Mouse (Mus musculus): Measurements from ENCODE around the gene Ptgfrn. TPM values are rescaled to one million over a fixed set of nuclear protein-coding genes. Genes with fewer than 3 reads are reported as not detected.

Gene Ptgfrn
- polyA plus RNA-seq (2014; fragmentation: Illumina TruSeq; extraction: RNeasy Lipid Tissue Mini Kit (QIAGEN cat#74804); ENCODE audit: low read depth, low replicate concordance) = 26.2 TPM

DNA sequence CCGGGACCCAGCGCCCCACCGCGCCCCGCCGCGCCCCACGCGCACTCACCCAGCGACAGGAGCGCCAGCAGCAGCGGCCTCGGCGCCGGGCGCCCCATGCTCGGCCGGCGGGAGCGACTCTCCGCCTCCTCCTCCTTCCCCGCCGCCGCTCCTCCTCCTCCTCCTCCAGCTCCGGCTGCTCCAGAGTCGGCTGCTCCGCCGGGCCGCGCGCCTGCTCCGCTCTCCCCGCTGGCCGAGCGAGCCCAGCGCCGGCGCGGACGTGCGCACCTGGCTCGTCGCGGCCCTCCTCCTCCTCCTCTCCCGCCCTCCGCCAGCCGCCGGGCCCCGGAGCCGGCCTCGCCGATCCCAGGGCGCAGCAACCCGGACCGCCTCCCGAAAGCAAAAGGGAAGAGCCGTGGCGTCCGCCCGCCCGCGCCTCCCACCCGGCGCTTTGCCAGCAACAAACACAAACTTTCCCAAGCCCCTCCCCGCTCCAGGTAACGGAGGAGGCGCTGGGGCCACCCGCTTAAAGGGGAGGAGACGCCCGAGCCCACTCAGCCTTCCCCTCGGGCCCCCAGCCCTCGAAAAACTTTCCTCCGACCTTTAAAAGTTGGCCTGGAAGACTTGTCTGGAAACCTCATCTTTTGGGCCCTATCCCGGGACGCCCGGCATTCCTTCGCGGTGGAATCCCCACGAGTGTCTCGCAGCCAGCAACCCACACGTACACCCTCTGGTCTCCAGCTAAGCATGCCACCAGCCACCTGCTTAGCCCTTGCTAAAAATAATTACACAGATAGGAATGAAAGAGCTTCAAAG lies at the start of gene Ptgfrn:
Ptgfrn (minus strand) TSS at position 236 of the 795 bp plus-strand sequence.

DNA sequence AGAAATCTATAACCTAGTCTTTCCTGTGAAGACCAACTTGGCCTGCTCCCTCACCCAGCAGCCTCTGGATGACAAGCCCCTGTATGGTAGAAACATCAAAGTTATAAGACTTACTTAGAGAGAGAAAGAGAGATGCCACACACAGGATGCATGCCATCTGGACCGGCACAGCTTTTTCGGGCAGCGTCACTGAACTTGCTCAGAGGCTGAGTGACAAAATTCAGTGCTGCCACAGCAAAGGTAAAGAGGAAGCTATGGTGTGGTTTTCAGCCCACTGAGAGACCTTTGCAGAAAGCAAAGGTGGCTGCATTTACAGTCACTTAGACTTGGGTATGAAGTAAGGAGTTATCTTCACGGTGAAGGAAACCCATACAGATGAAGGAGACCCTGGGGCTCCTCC lies 80.7 kb downstream of the Ptgfrn start, which contains the start of gene Cd101:
Cd101 (minus strand) TSS at position 218 of the 400 bp plus-strand sequence.

Other genes with a start within 250 kb of the Ptgfrn start
- 4.3 TPM for gene Trim45, start 188.1 kb downstream of the Ptgfrn start, polyA plus RNA-seq (2014; fragmentation: Illumina TruSeq; extraction: RNeasy Lipid Tissue Mini Kit (QIAGEN cat#74804); ENCODE audit: low read depth, low replicate concordance)
- 6.1 TPM for gene Ttf2, start 140.6 kb downstream of the Ptgfrn start, polyA plus RNA-seq (2014; fragmentation: Illumina TruSeq; extraction: RNeasy Lipid Tissue Mini Kit (QIAGEN cat#74804); ENCODE audit: low read depth, low replicate concordance)
- 0.21 TPM for gene Cd101, start 80.7 kb downstream of the Ptgfrn start, polyA plus RNA-seq (2014; fragmentation: Illumina TruSeq; extraction: RNeasy Lipid Tissue Mini Kit (QIAGEN cat#74804); ENCODE audit: low read depth, low replicate concordance)
- gene Cd2, start 177.7 kb upstream of the Ptgfrn start, polyA plus RNA-seq (2014; fragmentation: Illumina TruSeq; extraction: RNeasy Lipid Tissue Mini Kit (QIAGEN cat#74804); ENCODE audit: low read depth, low replicate concordance) = 3.9 TPM

All from adipose tissue, adult 10 weeks (tissue).